Mouse (Mus musculus): Measurements from ENCODE around the gene Rtl10.
A peak's percentile ranks its signal among the peaks of the same experiment; 100 is the strongest.

The Rtl10 gene

GRCm38 (mm10) chr16:18498558-18498990 is at the start of gene Rtl10, which contains the start of gene Gnb1l:
Rtl10 (plus strand) TSS chr16:18498901.
Gnb1l (plus strand) TSS chr16:18498713.
- DNase-seq (ENCODE audit: low spot score in 2 of 2) = peak; percentile 96 to 97

GRCm38 (mm10) chr16:18449005-18449404 is 49.7 kb upstream of the Rtl10 start:
- DNase-seq (ENCODE audit: low spot score in 2 of 2) = no peak

GRCm38 (mm10) chr16:18451486-18452181 is 47.1 kb upstream of the Rtl10 start:
- no peak for DNase-seq (ENCODE audit: low spot score in 2 of 2)

- no peak for DNase-seq (ENCODE audit: low spot score in 2 of 2)
Observed at GRCm38 (mm10) chr16:18452361-18452862, 46.3 kb upstream of the Rtl10 start.

- no peak for DNase-seq (ENCODE audit: low spot score in 2 of 2)
Observed at GRCm38 (mm10) chr16:18453846-18454245, 44.9 kb upstream of the Rtl10 start.

GRCm38 (mm10) chr16:18455407-18455806 is 43.3 kb upstream of the Rtl10 start:
- DNase-seq (ENCODE audit: low spot score in 2 of 2) = no peak

GRCm38 (mm10) chr16:18458661-18459060 is 40.0 kb upstream of the Rtl10 start:
- DNase-seq (ENCODE audit: low spot score in 2 of 2) = no peak

- DNase-seq (ENCODE audit: low spot score in 2 of 2) = peak; percentile 58 to 69
Observed at GRCm38 (mm10) chr16:18459335-18459954, 39.3 kb upstream of the Rtl10 start.

GRCm38 (mm10) chr16:18459955-18460370 is 38.7 kb upstream of the Rtl10 start:
- DNase-seq (ENCODE audit: low spot score in 2 of 2) = peak; percentile 82 to 86

- DNase-seq (ENCODE audit: low spot score in 2 of 2) = no peak
Observed at GRCm38 (mm10) chr16:18460826-18461225, 37.9 kb upstream of the Rtl10 start.

- peak in 1 of 2 experiments; percentile 38 for DNase-seq (ENCODE audit: low spot score in 2 of 2)
Observed at GRCm38 (mm10) chr16:18462031-18462430, 36.7 kb upstream of the Rtl10 start.

- DNase-seq (ENCODE audit: low spot score in 2 of 2) = peak in 1 of 2 experiments; percentile 46
Observed at GRCm38 (mm10) chr16:18462598-18462997, 36.1 kb upstream of the Rtl10 start.

- DNase-seq (ENCODE audit: low spot score in 2 of 2) = no peak
Observed at GRCm38 (mm10) chr16:18464271-18464670, 34.4 kb upstream of the Rtl10 start.

- DNase-seq (ENCODE audit: low spot score in 2 of 2) = no peak
Observed at GRCm38 (mm10) chr16:18470829-18471228, 27.9 kb upstream of the Rtl10 start.

GRCm38 (mm10) chr16:18471381-18471955 is 27.2 kb upstream of the Rtl10 start:
- DNase-seq (ENCODE audit: low spot score in 2 of 2) = no peak

GRCm38 (mm10) chr16:18471976-18472375 is 26.7 kb upstream of the Rtl10 start:
- no peak for DNase-seq (ENCODE audit: low spot score in 2 of 2)

GRCm38 (mm10) chr16:18472416-18472815 is 26.3 kb upstream of the Rtl10 start:
- DNase-seq (ENCODE audit: low spot score in 2 of 2) = no peak

- DNase-seq (ENCODE audit: low spot score in 2 of 2) = no peak
Observed at GRCm38 (mm10) chr16:18472976-18473375, 25.7 kb upstream of the Rtl10 start.

- DNase-seq (ENCODE audit: low spot score in 2 of 2) = no peak
Observed at GRCm38 (mm10) chr16:18474021-18474420, 24.7 kb upstream of the Rtl10 start.

GRCm38 (mm10) chr16:18477996-18478395 is 20.7 kb upstream of the Rtl10 start:
- no peak for DNase-seq (ENCODE audit: low spot score in 2 of 2)

- no peak for DNase-seq (ENCODE audit: low spot score in 2 of 2)
Observed at GRCm38 (mm10) chr16:18479667-18480066, 19.0 kb upstream of the Rtl10 start.

GRCm38 (mm10) chr16:18480933-18481485 is 17.7 kb upstream of the Rtl10 start:
- DNase-seq (ENCODE audit: low spot score in 2 of 2) = no peak
